Comparison of ENCODE assay signal across 23 mouse cellular contexts in genomic region chr4:153767713-153768112, GRCm38 (mm10).
DNase-seq lines count a peak whose midpoint lies in the region; ATAC-seq and TF ChIP-seq lines count a peak whose summit lies in the region.
"Had no signal": no experiment of that assay in that cellular context is flagged by ENCODE, and none has a peak within 500 bp of the region (broad histone marks: within the 10 kb centered on the region; RNA-seq: fewer than 3 reads in every experiment).

No protein-coding gene starts in this region.

- intact Hi-C loops in gastrocnemius, adult 2 months (cut with DNase I) = no loop called here
- intact Hi-C loops in heart, postnatal 25 days (cut with DNase I) = no loop called here

- H3K4me3 ChIP-seq in gastrocnemius, adult 2 months = no peak overlapping the region
- no peak overlapping the region for H3K4me3 ChIP-seq in heart, embryonic 16.5 days (ENCODE audit: low read length)
- no peak overlapping the region for H3K4me3 ChIP-seq in midbrain, embryonic 10.5 days
- no peak overlapping the region for H3K4me3 ChIP-seq in midbrain, embryonic 14.5 days (replicated peaks; ENCODE audit: low read depth, low read length)
- H3K4me3 ChIP-seq: embryonic facial prominence, embryonic 10.5 days; embryonic facial prominence, embryonic 13.5 days; erythroblast, embryonic 14.5 days; forebrain, embryonic 12.5 days; forebrain, embryonic 15.5 days had no signal

- no peaks in the 10 kb centered on the region for H3K9me3 ChIP-seq in heart, embryonic 16.5 days (replicated peaks; ENCODE audit: control insufficient read depth, low read length)
- no peaks in the 10 kb centered on the region; the same call in 1 of the 2 replicates for H3K9me3 ChIP-seq in midbrain, embryonic 10.5 days (replicated peaks)
- H3K9me3 ChIP-seq in midbrain, embryonic 14.5 days (ENCODE audit: control insufficient read depth, low read length) = no peaks in the 10 kb centered on the region
- H3K9me3 ChIP-seq: embryonic facial prominence, embryonic 10.5 days; embryonic facial prominence, embryonic 13.5 days; forebrain, embryonic 15.5 days had no signal

- no peak for DNase-seq in gastrocnemius, adult 2 months
- no peak for DNase-seq in gastrocnemius, postnatal 25 days
- DNase-seq in heart, postnatal 25 days (ENCODE audit: low spot score) = no peak
- DNase-seq in midbrain, embryonic 10.5 days (ENCODE audit: low spot score) = no peak
- DNase-seq in midbrain, embryonic 14.5 days = no peak
- DNase-seq in cerebellum, adult 11 months = no peak
- DNase-seq: adrenal gland, adult 8-10 months; adrenal gland, postnatal 25 days; cerebellum, adult 2 months; cerebellum, adult 9-11 months; cerebellum, postnatal 25 days; gastrocnemius, postnatal 10 days had no signal

- no peak for TF ChIP-seq CTCF in gastrocnemius, adult 2 months (IDR thresholded peaks at IDR 0.05)

- no peak overlapping the region for H3K9ac ChIP-seq in heart, embryonic 16.5 days (ENCODE audit: low read length)
- no peak overlapping the region for H3K9ac ChIP-seq in midbrain, embryonic 14.5 days (replicated peaks; ENCODE audit: low read length)
- H3K9ac ChIP-seq: embryonic facial prominence, embryonic 13.5 days; forebrain, embryonic 12.5 days; forebrain, embryonic 15.5 days; hindbrain, embryonic 14.5 days had no signal

- 77% methylated on average over 9 of the region's 9 CpGs for WGBS in heart, embryonic 16.5 days
- 90% methylated on average over 9 of the region's 9 CpGs for WGBS in midbrain, embryonic 10.5 days
- WGBS in midbrain, embryonic 14.5 days = 84% methylated on average over 9 of the region's 9 CpGs

- peak overlapping the region; percentile 35; the same call in 1 of the 2 replicates for H3K27ac ChIP-seq in gastrocnemius, adult 2 months
- H3K27ac ChIP-seq in heart, embryonic 16.5 days (ENCODE audit: low read length) = 0 out of 2 replicates have a peak overlapping the region, but pooled peaks have one; percentile 7
- peak overlapping the region; percentile 39; the same call in 1 of the 2 replicates for H3K27ac ChIP-seq in midbrain, embryonic 10.5 days (replicated peaks)
- no peak overlapping the region for H3K27ac ChIP-seq in midbrain, embryonic 14.5 days (replicated peaks; ENCODE audit: low read depth, low read length)
- H3K27ac ChIP-seq: embryonic facial prominence, embryonic 10.5 days; embryonic facial prominence, embryonic 13.5 days; forebrain, embryonic 15.5 days; hindbrain, embryonic 14.5 days; hindbrain, postnatal 0 days had no signal

- H3K4me1 ChIP-seq in heart, embryonic 16.5 days (ENCODE audit: control insufficient read depth, insufficient read depth, low read length) = no peaks in the 10 kb centered on the region
- peaks cover 43% of the 10 kb centered on the region for H3K4me1 ChIP-seq in midbrain, embryonic 10.5 days
- H3K4me1 ChIP-seq in midbrain, embryonic 14.5 days (ENCODE audit: control insufficient read depth, insufficient read depth, low read length) = no peaks in the 10 kb centered on the region

- no peaks in the 10 kb centered on the region for H3K36me3 ChIP-seq in heart, embryonic 16.5 days (ENCODE audit: control insufficient read depth, insufficient read depth)
- no peaks in the 10 kb centered on the region for H3K36me3 ChIP-seq in midbrain, embryonic 10.5 days
- no peaks in the 10 kb centered on the region for H3K36me3 ChIP-seq in midbrain, embryonic 14.5 days (ENCODE audit: control insufficient read depth, insufficient read depth, low read length)
- H3K36me3 ChIP-seq: embryonic facial prominence, embryonic 10.5 days; embryonic facial prominence, embryonic 13.5 days; forebrain, embryonic 12.5 days; forebrain, embryonic 15.5 days had no signal

- H3K27me3 ChIP-seq in heart, embryonic 16.5 days (ENCODE audit: control insufficient read depth, insufficient read depth, low read length) = no peaks in the 10 kb centered on the region
- no peaks in the 10 kb centered on the region for H3K27me3 ChIP-seq in midbrain, embryonic 10.5 days (ENCODE audit: low read depth, poor library complexity, severe bottlenecking)
- H3K27me3 ChIP-seq in midbrain, embryonic 14.5 days (ENCODE audit: control insufficient read depth, insufficient read depth, low read length) = no peaks in the 10 kb centered on the region
- H3K27me3 ChIP-seq: embryonic facial prominence, embryonic 13.5 days; forebrain, embryonic 12.5 days; forebrain, embryonic 15.5 days had no signal

- no peak overlapping the region for H3K4me2 ChIP-seq in heart, embryonic 16.5 days (ENCODE audit: low read depth, low read length)
- no peak overlapping the region for H3K4me2 ChIP-seq in midbrain, embryonic 14.5 days (ENCODE audit: low read length)
- H3K4me2 ChIP-seq: embryonic facial prominence, embryonic 13.5 days; forebrain, embryonic 12.5 days; forebrain, embryonic 15.5 days; hindbrain, embryonic 14.5 days had no signal

- ATAC-seq in heart, embryonic 16.5 days (replicated peaks; ENCODE audit: extremely low read depth, insufficient read depth, low FRiP score) = no peak
- no peak for ATAC-seq in midbrain, embryonic 14.5 days (ENCODE audit: low FRiP score, low TSS enrichment)
- ATAC-seq: activated CD4-positive, CD25-positive, alpha-beta regulatory T cell, adult 4 months; forebrain, embryonic 15.5 days; hindbrain, postnatal 0 days; inflammation-experienced regulatory T-cells, adult 6 months; intestine, postnatal 0 days had no signal
